Mouse (Mus musculus) layer of hippocampus, postnatal 14 days (tissue): ENCODE data around the gene Ift140. TPM values are rescaled to one million over a fixed set of nuclear protein-coding genes. Genes with fewer than 3 reads are reported as not detected.

ENCODE experiments used
- DNase-seq, 2 experiments: peaks; one replicate each; pipeline ENCODE4 v3.0.0; 2021 to 2022; ENCODE audit warnings: low spot score in 2 of 2, mixed read lengths in 1 of 2
- long read RNA-seq, 2 experiments: library from polyadenylated mRNA; stranded (forward); transcript quantifications; one replicate each; pipeline ENCODE4 v2.0.0; 2021
- total RNA-seq, 2 experiments: library from RNA; stranded (reverse); gene quantifications; 2 replicates each; pipeline ENCODE4 v1.2.3; 2021

The Ift140 gene
- 10 to 100 TPM; 25.4 to 31.9 TPM for total RNA-seq
- long read RNA-seq, experiment 1, full-length matches to known transcripts, result 10 of 18 reads
- long read RNA-seq, experiment 1, partial matches to known transcripts, result 2 of 18 reads
- long read RNA-seq, experiment 1, other reads (novel, unspliced or antisense), result 6 of 18 reads
- long read RNA-seq, experiment 2, full-length matches to known transcripts, result 10 of 24 reads
- long read RNA-seq, experiment 2, partial matches to known transcripts, result 11 of 24 reads
- long read RNA-seq, experiment 2, other reads (novel, unspliced or antisense), result 3 of 24 reads

DNA sequence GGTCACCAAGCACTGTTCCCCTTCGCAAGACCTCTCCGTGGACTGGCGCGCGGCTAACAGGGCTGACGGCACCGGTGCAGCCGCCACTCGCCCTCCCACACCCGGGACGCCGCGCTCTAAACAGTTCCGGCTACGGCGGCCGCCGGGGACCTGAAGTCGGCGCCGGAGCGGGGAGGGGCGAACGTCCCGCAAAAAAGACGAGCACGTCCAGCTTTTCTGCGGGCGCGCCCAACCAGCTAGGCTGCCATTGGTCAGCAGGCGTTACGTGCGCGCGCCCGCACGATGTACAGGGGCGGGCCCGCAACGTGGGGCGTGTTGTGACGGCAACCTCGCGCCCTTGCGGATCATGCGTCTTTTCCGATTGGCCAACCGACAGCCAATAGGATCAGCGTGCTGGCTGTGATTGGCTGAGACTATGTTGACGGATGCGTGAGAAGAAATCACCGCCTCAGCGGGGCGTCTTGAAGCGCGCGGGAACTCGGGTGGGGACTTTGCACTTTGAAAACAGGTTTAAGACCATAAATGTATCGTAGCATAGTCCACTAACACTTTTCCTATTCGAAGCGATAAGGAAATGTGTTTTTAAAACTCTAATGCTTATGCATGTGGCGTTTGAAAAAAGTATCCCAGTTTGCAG is at the start of gene Ift140, which contains the start of gene Cramp1l:
TSS of gene Ift140 (plus strand) at position 431 of the 637 bp plus-strand sequence.
TSS of gene Cramp1l (minus strand) at position 134 of the 637 bp plus-strand sequence.
- DNase-seq, result peak; percentile 96 to 99

GRCm38 (mm10) chr17:24987221-24987620 is 28.7 kb upstream of the Ift140 start:
- DNase-seq, result no peak

- no peak for DNase-seq
Observed at GRCm38 (mm10) chr17:24994721-24995120, 21.2 kb upstream of the Ift140 start.

- no peak for DNase-seq
Observed at GRCm38 (mm10) chr17:25005102-25005501, 10.8 kb upstream of the Ift140 start.

DNA sequence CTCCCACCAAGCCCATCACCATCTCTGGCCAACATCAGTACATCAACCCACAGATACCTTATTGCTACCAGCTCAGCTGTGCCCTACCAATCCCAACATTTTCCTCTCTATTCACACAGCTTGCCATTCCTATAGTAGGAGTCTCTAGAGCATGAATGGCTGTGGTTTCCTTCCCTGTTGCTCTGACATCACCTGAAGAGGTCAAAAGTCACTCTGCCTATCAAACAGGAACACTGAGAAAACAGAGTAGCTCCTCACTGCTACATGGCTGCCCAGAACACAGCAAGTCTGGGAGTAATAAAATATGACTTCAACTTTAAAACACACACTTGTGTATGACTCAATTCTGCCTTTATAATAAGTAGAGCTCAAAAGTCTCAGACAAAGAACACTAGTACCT is 8.4 kb upstream of the Ift140 start:
- DNase-seq, result no peak

DNA sequence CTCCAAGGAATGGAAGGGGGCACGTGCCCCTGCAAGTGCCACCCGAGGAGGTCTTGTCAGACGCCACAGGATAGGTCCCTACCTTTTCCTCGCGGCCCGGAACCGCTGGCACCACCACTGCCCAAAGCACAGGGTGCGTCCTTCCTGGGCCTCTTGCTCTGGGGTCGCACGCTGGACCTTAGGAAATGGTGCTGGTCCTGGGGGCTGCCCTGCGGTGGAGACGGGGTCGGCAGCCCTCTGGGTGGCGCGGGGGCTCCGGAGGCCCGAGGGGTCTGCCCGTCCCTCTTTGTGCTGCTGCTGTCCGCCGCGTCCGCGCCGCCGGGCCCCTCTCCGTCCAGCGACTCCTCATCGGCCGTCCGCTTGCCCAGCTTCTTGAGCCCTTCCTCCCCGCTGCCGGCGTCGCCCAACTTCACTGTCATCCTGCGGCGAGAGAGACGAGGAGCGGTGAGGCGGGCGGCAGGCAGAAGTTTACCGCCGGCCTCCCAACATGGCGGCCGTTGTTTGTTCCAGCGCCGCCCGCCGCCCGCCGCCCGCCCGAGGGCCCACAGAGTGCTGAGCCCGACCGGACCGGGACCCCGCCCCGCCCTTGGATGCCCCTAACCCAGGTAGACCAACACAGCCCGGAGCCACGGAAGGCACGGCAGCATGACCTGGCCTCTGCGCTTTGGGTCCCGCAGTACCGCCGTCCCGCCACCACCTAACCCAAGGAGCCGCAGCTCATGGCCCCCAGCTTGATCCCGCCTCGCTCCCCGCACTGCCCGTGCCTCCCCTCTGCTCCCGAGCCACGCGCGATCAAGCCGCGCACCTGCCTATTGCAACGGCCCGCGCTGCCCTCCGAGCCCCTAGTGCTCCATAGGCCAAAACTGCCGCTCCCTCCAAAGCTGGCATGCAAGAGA is 2.0 kb upstream of the Ift140 start:
- no peak for DNase-seq

- DNase-seq, result peak in 1 of 2 experiments; percentile 34
Observed at GRCm38 (mm10) chr17:25014841-25015570, 879 bp upstream of the Ift140 start.

DNA sequence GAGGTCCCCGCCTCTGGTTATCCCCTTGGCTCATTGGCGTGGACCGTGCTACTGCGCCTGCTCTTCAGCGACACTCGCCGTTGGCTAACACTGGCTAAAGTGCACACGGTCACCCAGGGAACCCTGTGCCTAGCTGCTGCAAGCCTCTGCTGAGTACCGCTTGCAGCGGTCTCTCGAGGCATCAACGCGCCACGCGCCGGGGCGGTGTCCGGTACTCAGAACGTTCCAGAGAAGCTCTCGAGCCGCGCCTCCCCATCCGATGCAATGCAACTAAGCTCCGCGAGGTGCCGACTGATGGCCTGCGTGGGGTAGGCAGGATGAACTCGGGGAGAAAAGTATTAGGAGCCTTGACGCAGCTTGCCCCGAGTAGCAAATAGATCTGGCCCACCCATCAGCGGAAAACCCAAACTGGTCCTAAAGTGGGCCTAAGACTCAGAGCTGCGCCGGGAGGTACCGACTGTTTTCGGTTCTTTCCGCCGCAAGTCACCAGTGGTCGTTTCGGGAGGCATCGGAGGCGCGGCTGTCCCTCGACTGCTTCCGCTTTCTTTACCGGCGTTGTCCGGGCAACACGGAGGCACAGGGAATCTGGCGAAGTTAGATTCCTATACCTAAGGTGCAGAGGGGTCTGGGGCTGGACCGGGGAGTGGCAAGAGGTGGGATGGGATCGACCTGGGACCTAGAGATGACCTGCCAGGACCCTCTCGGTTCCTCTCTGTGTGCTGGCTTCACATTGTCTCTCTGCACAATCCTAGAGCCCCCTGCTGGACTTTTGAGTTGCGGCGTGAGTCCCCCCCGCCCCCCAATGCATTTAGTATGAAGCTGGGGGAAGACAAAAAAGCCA is 627 bp downstream of the Ift140 start:
- DNase-seq, result peak; percentile 18 to 34

GRCm38 (mm10) chr17:25036183-25036582 is 20.3 kb downstream of the Ift140 start:
- DNase-seq, result no peak

GRCm38 (mm10) chr17:25044879-25045278 is 29.0 kb downstream of the Ift140 start:
- no peak for DNase-seq

- DNase-seq, result no peak
Observed at GRCm38 (mm10) chr17:25045281-25045680, 29.4 kb downstream of the Ift140 start.

DNA sequence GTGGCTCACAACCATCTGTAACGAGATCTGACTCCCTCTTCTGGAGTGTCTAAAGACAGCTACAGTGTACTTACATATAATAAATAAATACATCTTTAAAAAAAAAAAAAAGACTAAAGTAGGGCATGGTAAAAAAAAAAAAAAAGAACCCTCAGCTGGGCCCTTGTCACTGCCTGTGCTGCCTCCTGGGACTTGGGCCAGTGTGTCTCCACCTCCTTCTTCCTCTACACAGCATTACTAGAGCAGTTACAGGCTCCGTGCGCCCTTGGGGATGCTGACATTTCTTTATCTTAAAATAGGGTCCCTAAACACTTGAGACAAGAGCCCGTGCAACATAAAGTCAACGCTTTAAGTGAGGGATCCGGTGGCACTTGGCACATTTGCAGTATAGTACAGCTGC is 31.3 kb downstream of the Ift140 start:
- DNase-seq, result no peak

- DNase-seq, result no peak
Observed at GRCm38 (mm10) chr17:25053274-25053673, 37.4 kb downstream of the Ift140 start.

DNA sequence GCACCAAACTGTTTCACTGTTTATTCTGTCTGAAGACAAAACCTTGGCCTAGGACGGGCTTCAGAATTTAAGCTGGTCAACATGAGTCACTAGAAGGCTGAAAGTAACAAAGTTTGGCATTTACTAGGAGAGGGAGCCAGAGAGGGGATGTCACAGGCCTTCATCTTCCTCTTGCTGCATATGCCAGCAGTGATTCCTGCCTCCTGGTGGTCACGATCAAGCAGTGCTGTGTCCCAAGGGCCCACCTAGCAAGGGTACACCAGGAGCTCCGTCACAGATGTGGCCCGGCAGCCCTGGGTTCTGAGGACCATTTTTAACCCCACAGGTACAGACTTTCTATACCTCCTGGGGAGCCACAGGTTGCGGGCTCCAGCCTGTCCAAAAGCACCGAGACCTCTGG is 41.2 kb downstream of the Ift140 start:
- no peak for DNase-seq

- DNase-seq, result no peak
Observed at GRCm38 (mm10) chr17:25063261-25063660, 47.4 kb downstream of the Ift140 start.

- DNase-seq, result no peak
Observed at GRCm38 (mm10) chr17:25063872-25064271, 48.0 kb downstream of the Ift140 start.

- DNase-seq, result no peak
Observed at GRCm38 (mm10) chr17:25064351-25064750, 48.5 kb downstream of the Ift140 start.

DNA sequence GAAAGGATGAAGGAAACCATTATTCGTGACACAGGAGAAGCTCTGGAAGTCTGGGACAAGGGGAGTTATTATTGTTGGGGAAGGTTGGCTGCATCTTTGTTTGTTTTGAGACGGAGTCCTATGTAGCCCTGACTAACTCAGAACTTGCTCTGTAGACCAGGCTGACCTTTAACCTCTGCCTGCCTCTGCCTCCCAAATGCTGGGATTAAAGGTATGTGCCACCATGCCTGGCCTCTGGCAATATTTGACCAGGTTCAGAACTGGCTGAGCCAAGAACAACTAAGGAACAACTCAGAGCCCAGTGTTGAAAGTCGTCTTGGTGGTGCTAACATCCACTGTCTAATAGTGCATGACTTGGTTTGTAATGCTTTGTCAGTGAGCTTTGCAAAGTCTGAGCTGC is 49.3 kb downstream of the Ift140 start:
- DNase-seq, result no peak

GRCm38 (mm10) chr17:25066595-25066994 is 50.7 kb downstream of the Ift140 start:
- DNase-seq, result no peak

DNA sequence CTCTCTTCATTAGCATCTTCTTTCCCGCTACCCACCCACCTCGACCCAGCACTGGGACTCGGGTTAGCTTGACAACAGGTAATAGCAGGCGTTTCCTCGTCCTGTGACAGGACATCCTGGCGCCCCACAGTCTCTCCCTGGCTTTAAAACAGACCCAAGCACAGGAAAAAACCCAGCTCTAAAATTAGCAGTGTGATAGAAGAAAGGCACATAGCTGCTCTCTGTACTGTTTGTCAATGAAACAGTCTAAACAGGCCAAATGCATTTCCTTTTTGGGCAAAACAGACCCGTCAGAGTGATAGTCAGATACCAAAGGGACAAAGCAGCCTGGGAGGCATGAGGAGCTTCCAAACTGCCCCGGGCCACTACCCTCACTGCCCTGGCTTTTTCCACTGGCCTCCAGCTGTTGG is 51.6 kb downstream of the Ift140 start:
- DNase-seq, result no peak
